Mouse (Mus musculus): ENCODE data around the gene AC140267.1. TPM values are rescaled to one million over a fixed set of nuclear protein-coding genes. Genes with fewer than 3 reads are reported as not detected.
A peak's percentile ranks its signal among the peaks of the same experiment; 100 is the strongest.

The AC140267.1 gene
- polyA plus RNA-seq, 1 experiment from 2014 or later: not detected

- DNase-seq (ENCODE audit: low spot score) (peak; percentile 60), ATAC-seq (no peak)
- Histone ChIP-seq H3K36me3 (ENCODE audit: insufficient read depth, low read length) (peaks cover 13% of the 10 kb centered on the region), H3K27me3 (replicated peaks; ENCODE audit: insufficient read depth, low read length) (no peaks in the 10 kb centered on the region), H3K4me3 (ENCODE audit: low read depth, low read length) (no peak overlapping the region), H3K9me3 (ENCODE audit: low read length) (no peaks in the 10 kb centered on the region), H3K9ac (replicated peaks; ENCODE audit: low read depth) (peak overlapping the region; percentile 100; the same call in 1 of the 2 replicates), H3K4me2 (replicated peaks; ENCODE audit: low read depth, low read length) (no peak overlapping the region; the same call in 1 of the 2 replicates), H3K27ac (ENCODE audit: low read length) (0 out of 2 replicates have a peak overlapping the region, but pooled peaks have one; percentile 16), H3K4me1 (ENCODE audit: insufficient read depth, low read depth, low read length) (peaks cover 18% of the 10 kb centered on the region; the same call in 1 of the 2 replicates)
- TF ChIP-seq CTCF (IDR thresholded peaks at IDR 0.05) (no peak), EP300 (IDR thresholded peaks at IDR 0.05) (no peak)
- 22% methylated on average over 4 of the region's 4 CpGs for WGBS
Observed at GRCm38 (mm10) chr15:80257602-80258239, 22.1 kb downstream of the AC140267.1 start.

GRCm38 (mm10) chr15:80258240-80259170, 22.9 kb downstream of the AC140267.1 start:
- no peak for TF ChIP-seq CTCF (IDR thresholded peaks at IDR 0.05)
- no peak for TF ChIP-seq EP300 (IDR thresholded peaks at IDR 0.05)
- H3K4me2 ChIP-seq (replicated peaks; ENCODE audit: low read depth, low read length): no peak overlapping the region

GRCm38 (mm10) chr15:80259406-80260045, 23.9 kb downstream of the AC140267.1 start:
- peaks cover 13% of the 10 kb centered on the region for H3K36me3 ChIP-seq (ENCODE audit: insufficient read depth, low read length)
- WGBS: 72% methylated on average over 8 of the region's 8 CpGs
- no peak for DNase-seq (ENCODE audit: low spot score)
- H3K4me2 ChIP-seq (replicated peaks; ENCODE audit: low read depth, low read length): no peak overlapping the region
- H3K4me1 ChIP-seq (ENCODE audit: insufficient read depth, low read depth, low read length): peaks cover 10% of the 10 kb centered on the region; the same call in 1 of the 2 replicates
- no peak for ATAC-seq
- no peak for TF ChIP-seq CTCF (IDR thresholded peaks at IDR 0.05)
- no peak for TF ChIP-seq EP300 (IDR thresholded peaks at IDR 0.05)
- H3K9ac ChIP-seq (replicated peaks; ENCODE audit: low read depth): no peak overlapping the region
- H3K4me3 ChIP-seq (ENCODE audit: low read depth, low read length): no peak overlapping the region
- H3K27me3 ChIP-seq (replicated peaks; ENCODE audit: insufficient read depth, low read length): no peaks in the 10 kb centered on the region
- H3K27ac ChIP-seq (ENCODE audit: low read length): no peak overlapping the region
- H3K9me3 ChIP-seq (ENCODE audit: low read length): no peaks in the 10 kb centered on the region

More at GRCm38 (mm10) chr15:80258240-80259170, 22.9 kb downstream of the AC140267.1 start:
- peaks cover 18% of the 10 kb centered on the region; the same call in 1 of the 2 replicates for H3K4me1 ChIP-seq (ENCODE audit: insufficient read depth, low read depth, low read length)
- H3K4me3 ChIP-seq (ENCODE audit: low read depth, low read length): no peak overlapping the region
- WGBS: 56% methylated on average over 11 of the region's 11 CpGs
- 0 out of 2 replicates have a peak overlapping the region, but pooled peaks have one; percentile 16 for H3K27ac ChIP-seq (ENCODE audit: low read length)
- peaks cover 13% of the 10 kb centered on the region for H3K36me3 ChIP-seq (ENCODE audit: insufficient read depth, low read length)
- H3K27me3 ChIP-seq (replicated peaks; ENCODE audit: insufficient read depth, low read length): no peaks in the 10 kb centered on the region
- no peak for ATAC-seq
- no peaks in the 10 kb centered on the region for H3K9me3 ChIP-seq (ENCODE audit: low read length)
- H3K9ac ChIP-seq (replicated peaks; ENCODE audit: low read depth): no peak overlapping the region
- DNase-seq (ENCODE audit: low spot score): no peak

- no peak overlapping the region for H3K4me3 ChIP-seq (ENCODE audit: low read depth, low read length)
- 13% methylated on average over 3 of the region's 3 CpGs for WGBS
- no peak for ATAC-seq
- no peaks in the 10 kb centered on the region for H3K27me3 ChIP-seq (replicated peaks; ENCODE audit: insufficient read depth, low read length)
- H3K9ac ChIP-seq (replicated peaks; ENCODE audit: low read depth): no peak overlapping the region
- H3K4me2 ChIP-seq (replicated peaks; ENCODE audit: low read depth, low read length): no peak overlapping the region
- H3K27ac ChIP-seq (ENCODE audit: low read length): no peak overlapping the region
- peak; percentile 84 for DNase-seq (ENCODE audit: low spot score)
- H3K36me3 ChIP-seq (ENCODE audit: insufficient read depth, low read length): peaks cover 13% of the 10 kb centered on the region
- TF ChIP-seq CTCF (IDR thresholded peaks at IDR 0.05): peak; percentile 96
- TF ChIP-seq EP300 (IDR thresholded peaks at IDR 0.05): no peak
- H3K4me1 ChIP-seq (ENCODE audit: insufficient read depth, low read depth, low read length): peaks cover 10% of the 10 kb centered on the region; the same call in 1 of the 2 replicates
- H3K9me3 ChIP-seq (ENCODE audit: low read length): no peaks in the 10 kb centered on the region
Observed at GRCm38 (mm10) chr15:80260677-80261076, 25.0 kb downstream of the AC140267.1 start.

- H3K9me3 ChIP-seq (ENCODE audit: low read length): no peaks in the 10 kb centered on the region
- DNase-seq (ENCODE audit: low spot score): no peak
- no peak overlapping the region for H3K9ac ChIP-seq (replicated peaks; ENCODE audit: low read depth)
- TF ChIP-seq CTCF (IDR thresholded peaks at IDR 0.05): no peak
- TF ChIP-seq EP300 (IDR thresholded peaks at IDR 0.05): no peak
- 79% methylated on average over 7 of the region's 7 CpGs for WGBS
- no peak overlapping the region for H3K27ac ChIP-seq (ENCODE audit: low read length)
- H3K4me3 ChIP-seq (ENCODE audit: low read depth, low read length): no peak overlapping the region
- H3K36me3 ChIP-seq (ENCODE audit: insufficient read depth, low read length): peaks cover 13% of the 10 kb centered on the region
- H3K27me3 ChIP-seq (replicated peaks; ENCODE audit: insufficient read depth, low read length): no peaks in the 10 kb centered on the region
- H3K4me2 ChIP-seq (replicated peaks; ENCODE audit: low read depth, low read length): no peak overlapping the region
- ATAC-seq: no peak
- peaks cover 10% of the 10 kb centered on the region; the same call in 1 of the 2 replicates for H3K4me1 ChIP-seq (ENCODE audit: insufficient read depth, low read depth, low read length)
Observed at GRCm38 (mm10) chr15:80261100-80261499, 25.5 kb downstream of the AC140267.1 start.

Data from lung, postnatal 0 days (tissue).